Mouse (Mus musculus) neural tube, embryonic 11.5 days (tissue): Measurements from ENCODE around the gene Ppp3ca. TPM values are rescaled to one million over a fixed set of nuclear protein-coding genes. Genes with fewer than 3 reads are reported as not detected.

Source experiments
- ATAC-seq: fragments of 200-750 bp; cut with Nextera tagmentation; 2 replicates; pipeline ENCODE4 v1.8.0; 2017; ENCODE audit warnings: moderate number of reproducible peaks, mild to moderate bottlenecking, moderate TSS enrichment, moderate library complexity; ENCODE audit not compliant: insufficient read depth, low FRiP score, low TSS enrichment
- DNase-seq: peaks from one replicate; pipeline ENCODE4 v3.0.0-alpha.2; 2015; ENCODE audit warnings: low spot score
- H3K27ac ChIP-seq: fragments of 300-500 bp; sonication (generic); 2 replicates; pipeline ENCODE4 v1.5.1; 2014; ENCODE audit warnings: low read depth, mild to moderate bottlenecking, low read length
- H3K27me3 ChIP-seq: fragments of 300-500 bp; sonication (generic); 2 replicates; pipeline ENCODE4 v1.6.1; 2014; ENCODE audit warnings: mild to moderate bottlenecking, low read length, mixed read lengths; ENCODE audit not compliant: control insufficient read depth, insufficient read depth
- H3K36me3 ChIP-seq: fragments of 300-500 bp; sonication (generic); 2 replicates; pipeline ENCODE4 v1.6.1; 2014; ENCODE audit warnings: mild to moderate bottlenecking, low read length, moderate library complexity, mixed read lengths; ENCODE audit not compliant: control insufficient read depth, insufficient read depth
- H3K4me1 ChIP-seq: fragments of 300-500 bp; sonication (generic); 2 replicates; pipeline ENCODE4 v1.6.1; 2014; ENCODE audit warnings: low read length, mixed read lengths; ENCODE audit not compliant: control insufficient read depth, insufficient read depth
- H3K4me2 ChIP-seq: fragments of 300-500 bp; sonication (generic); 2 replicates; pipeline ENCODE4 v1.6.1; 2014; ENCODE audit warnings: low read depth, mild to moderate bottlenecking, moderate library complexity
- H3K4me3 ChIP-seq: fragments of 300-500 bp; sonication (generic); 2 replicates; pipeline ENCODE4 v1.5.1; 2014; ENCODE audit warnings: low read depth, low read length
- H3K9ac ChIP-seq: fragments of 300-500 bp; sonication (generic); 2 replicates; pipeline ENCODE4 v1.6.1; 2014; ENCODE audit warnings: mild to moderate bottlenecking, low read length
- H3K9me3 ChIP-seq: fragments of 300-500 bp; sonication (generic); 2 replicates; pipeline ENCODE4 v1.6.1; 2016; ENCODE audit warnings: low read length; ENCODE audit not compliant: control insufficient read depth
- WGBS: fragments of 180-500 bp; shearing (Covaris S2); extraction: QIAGEN DNeasy Blood & Tissue Kit; methylation state at CpG from one replicate; pipeline ENCODE4 v1.1.7; 2014; 5-methylcytosine and 5-hydroxymethylcytosine counted together
- polyA plus RNA-seq: library from polyadenylated mRNA; unstranded; fragments of >200 nt; fragmentation: Nextera tagmentation; extraction: Ambion mirVana; gene quantifications from 2 replicates; pipeline ENCODE4 v1.2.1, GENCODE M21; 2014

The Ppp3ca gene
- polyA plus RNA-seq, 1 experiment from 2014 or later: 72.4 TPM

- Histone ChIP-seq H3K27ac (no peak overlapping the region), H3K4me3 (no peak overlapping the region), H3K4me1 (no peaks in the 10 kb centered on the region), H3K9me3 (no peaks in the 10 kb centered on the region), H3K27me3 (no peaks in the 10 kb centered on the region), H3K4me2 (no peak overlapping the region), H3K36me3 (no peaks in the 10 kb centered on the region), H3K9ac (no peak overlapping the region)
- no peak for DNase-seq
- 90% methylated on average over 5 of the region's 5 CpGs for WGBS
- ATAC-seq: no peak
These were observed 121.5 kb downstream of the Ppp3ca start for GRCm38 (mm10) chr3:136791404-136791803.

- 84% methylated on average over 2 of the region's 2 CpGs for WGBS
- no peak for ATAC-seq
- no peaks in the 10 kb centered on the region for H3K36me3 ChIP-seq
These were observed 122.0 kb downstream of the Ppp3ca start for GRCm38 (mm10) chr3:136791946-136792345.

GRCm38 (mm10) chr3:136793411-136793810, 123.5 kb downstream of the Ppp3ca start:
- WGBS: 92% methylated on average over 2 of the region's 2 CpGs
- DNase-seq: no peak
- Histone ChIP-seq H3K4me2 (no peak overlapping the region), H3K36me3 (no peaks in the 10 kb centered on the region), H3K27me3 (no peaks in the 10 kb centered on the region), H3K4me3 (no peak overlapping the region), H3K9me3 (no peaks in the 10 kb centered on the region), H3K4me1 (no peaks in the 10 kb centered on the region), H3K27ac (no peak overlapping the region), H3K9ac (no peak overlapping the region)
- ATAC-seq: no peak

More at GRCm38 (mm10) chr3:136791946-136792345, 122.0 kb downstream of the Ppp3ca start:
- H3K4me2 ChIP-seq: no peak overlapping the region
- H3K4me1 ChIP-seq: no peaks in the 10 kb centered on the region
- H3K27me3 ChIP-seq: no peaks in the 10 kb centered on the region
- DNase-seq: no peak
- no peak overlapping the region for H3K27ac ChIP-seq
- H3K9me3 ChIP-seq: no peaks in the 10 kb centered on the region
- H3K4me3 ChIP-seq: no peak overlapping the region
- no peak overlapping the region for H3K9ac ChIP-seq

DNA sequence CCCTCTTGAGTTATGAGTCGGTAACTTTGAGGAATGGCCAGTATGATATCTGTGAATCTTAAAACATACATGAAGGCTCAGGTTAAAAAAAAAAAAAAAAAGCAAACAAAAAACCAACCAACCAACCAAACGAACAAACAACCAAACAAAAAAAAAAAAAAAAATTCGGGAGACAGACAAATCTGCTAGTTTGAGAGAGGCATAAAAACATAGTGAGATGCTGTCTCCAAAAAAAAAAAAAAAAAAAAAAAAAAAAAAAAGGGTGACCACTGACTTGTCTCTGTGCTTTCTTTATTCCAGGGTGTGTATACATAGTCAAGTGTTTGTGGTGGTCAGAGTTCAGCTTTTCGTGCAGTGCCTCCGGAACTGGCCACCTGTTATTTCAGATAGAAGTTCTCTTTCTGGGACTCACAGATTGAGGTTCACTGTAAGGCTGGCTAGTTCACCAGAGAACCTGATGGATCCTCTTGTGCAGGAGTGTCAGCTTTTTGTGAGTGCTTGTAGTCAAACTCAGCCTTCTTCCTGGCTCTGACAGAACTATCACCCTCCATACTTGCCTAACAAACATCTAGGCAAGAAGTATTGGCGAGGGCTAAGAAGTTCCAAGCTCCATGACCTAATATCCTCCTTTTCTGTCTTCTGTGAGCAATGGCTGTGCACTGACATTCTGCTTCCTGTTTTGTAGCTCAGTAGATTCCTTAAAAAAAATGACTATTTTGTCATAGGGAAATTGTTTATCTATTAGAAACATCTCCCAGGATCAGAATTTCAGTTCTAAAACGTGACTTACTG, 124.7 kb downstream of the Ppp3ca start:
- Histone ChIP-seq H3K4me3 (no peak overlapping the region), H3K4me1 (no peaks in the 10 kb centered on the region), H3K9me3 (no peaks in the 10 kb centered on the region), H3K27ac (no peak overlapping the region), H3K4me2 (no peak overlapping the region), H3K36me3 (no peaks in the 10 kb centered on the region), H3K27me3 (no peaks in the 10 kb centered on the region), H3K9ac (no peak overlapping the region)
- ATAC-seq (no peak), DNase-seq (no peak)
- WGBS: 86% methylated on average over 7 of the region's 7 CpGs

GRCm38 (mm10) chr3:136798896-136799295, 129.0 kb downstream of the Ppp3ca start:
- H3K4me3 ChIP-seq: no peak overlapping the region
- ATAC-seq (no peak), DNase-seq (no peak)
- no peaks in the 10 kb centered on the region for H3K27me3 ChIP-seq
- no peak overlapping the region for H3K4me2 ChIP-seq
- no peak overlapping the region for H3K9ac ChIP-seq
- no peaks in the 10 kb centered on the region for H3K9me3 ChIP-seq
- no peak overlapping the region for H3K27ac ChIP-seq
- no peaks in the 10 kb centered on the region for H3K36me3 ChIP-seq
- H3K4me1 ChIP-seq: no peaks in the 10 kb centered on the region
- 91% methylated on average over 3 of the region's 3 CpGs for WGBS

GRCm38 (mm10) chr3:136802595-136802994, 132.7 kb downstream of the Ppp3ca start:
- ATAC-seq (no peak), DNase-seq (no peak)
- Histone ChIP-seq H3K27me3 (no peaks in the 10 kb centered on the region), H3K9ac (no peak overlapping the region), H3K4me1 (no peaks in the 10 kb centered on the region), H3K4me3 (no peak overlapping the region), H3K36me3 (no peaks in the 10 kb centered on the region), H3K27ac (no peak overlapping the region), H3K9me3 (no peaks in the 10 kb centered on the region), H3K4me2 (no peak overlapping the region)
- WGBS: 83% methylated on average over 4 of the region's 4 CpGs

DNA sequence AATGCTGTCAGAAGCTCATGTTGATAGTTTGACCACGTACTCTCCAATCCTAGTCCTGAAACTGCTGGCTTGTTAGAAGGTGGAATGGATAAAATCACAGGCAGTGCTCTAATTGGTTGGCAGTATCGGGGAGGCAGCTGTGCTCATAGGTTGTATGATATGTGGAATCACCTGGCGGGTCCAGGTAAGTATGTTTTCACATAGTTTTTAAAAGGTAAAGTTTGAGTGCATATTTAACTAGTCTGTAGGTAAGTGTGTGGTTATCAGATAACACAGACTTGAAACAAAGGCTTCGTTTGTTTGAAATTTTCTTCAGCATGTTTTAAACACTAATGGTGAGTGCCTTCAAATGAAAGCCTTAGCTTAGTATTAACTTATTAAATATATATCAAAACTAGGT, 136.0 kb downstream of the Ppp3ca start:
- DNase-seq: no peak
- 91% methylated on average over 4 of the region's 4 CpGs for WGBS

GRCm38 (mm10) chr3:136810271-136810670, 140.3 kb downstream of the Ppp3ca start:
- 87% methylated on average over 3 of the region's 3 CpGs for WGBS
- no peak for ATAC-seq

More for the DNA sequence above, 136.0 kb downstream of the Ppp3ca start:
- H3K9me3 ChIP-seq: no peaks in the 10 kb centered on the region
- no peak for ATAC-seq
- no peak overlapping the region for H3K27ac ChIP-seq
- H3K27me3 ChIP-seq: no peaks in the 10 kb centered on the region
- H3K9ac ChIP-seq: no peak overlapping the region
- H3K4me1 ChIP-seq: no peaks in the 10 kb centered on the region
- no peaks in the 10 kb centered on the region for H3K36me3 ChIP-seq
- no peak overlapping the region for H3K4me2 ChIP-seq
- no peak overlapping the region for H3K4me3 ChIP-seq

GRCm38 (mm10) chr3:136812162-136812561, 142.2 kb downstream of the Ppp3ca start:
- ATAC-seq (no peak), DNase-seq (no peak)
- Histone ChIP-seq H3K9ac (no peak overlapping the region), H3K9me3 (no peaks in the 10 kb centered on the region), H3K27me3 (no peaks in the 10 kb centered on the region), H3K4me3 (no peak overlapping the region), H3K4me2 (no peak overlapping the region), H3K4me1 (no peaks in the 10 kb centered on the region), H3K27ac (no peak overlapping the region), H3K36me3 (no peaks in the 10 kb centered on the region)
- 88% methylated on average over 6 of the region's 6 CpGs for WGBS

More at GRCm38 (mm10) chr3:136810271-136810670, 140.3 kb downstream of the Ppp3ca start:
- no peak overlapping the region for H3K9ac ChIP-seq
- no peak overlapping the region for H3K27ac ChIP-seq
- no peaks in the 10 kb centered on the region for H3K27me3 ChIP-seq
- H3K4me2 ChIP-seq: no peak overlapping the region
- no peaks in the 10 kb centered on the region for H3K36me3 ChIP-seq
- H3K4me1 ChIP-seq: no peaks in the 10 kb centered on the region
- no peak overlapping the region for H3K4me3 ChIP-seq
- DNase-seq: no peak
- H3K9me3 ChIP-seq: no peaks in the 10 kb centered on the region
